Mouse (Mus musculus) ES-Bruce4 (cell line): ENCODE results near the gene Mybph.

ENCODE experiments used
- CTCF ChIP-seq: IDR thresholded peaks from one replicate; pipeline ENCODE4 v1.8.1; 2011; ENCODE audit warnings: low read depth, low read length
- EP300 ChIP-seq: IDR thresholded peaks from 2 replicates; pipeline ENCODE4 v1.6.1; 2011; ENCODE audit warnings: low read depth, low read length; ENCODE audit not compliant: insufficient read depth

- no peak for TF ChIP-seq CTCF
- TF ChIP-seq EP300, result no peak
Observed at GRCm38 (mm10) chr1:134211043-134211442, 17.8 kb downstream of the Mybph start.
